Mouse (Mus musculus) lung, postnatal 25 days (tissue): ENCODE results near the gene Tor1aip2.
"Not testable (repeated sequence)": the region's sequence is repeated elsewhere in the genome, so short reads cannot be mapped to it uniquely, and the experiment has no call there.

Experiments used
- DNase-seq: peaks from one replicate; pipeline ENCODE4 v3.0.0; 2022; ENCODE audit warnings: low spot score

Tor1aip2 gene

DNA sequence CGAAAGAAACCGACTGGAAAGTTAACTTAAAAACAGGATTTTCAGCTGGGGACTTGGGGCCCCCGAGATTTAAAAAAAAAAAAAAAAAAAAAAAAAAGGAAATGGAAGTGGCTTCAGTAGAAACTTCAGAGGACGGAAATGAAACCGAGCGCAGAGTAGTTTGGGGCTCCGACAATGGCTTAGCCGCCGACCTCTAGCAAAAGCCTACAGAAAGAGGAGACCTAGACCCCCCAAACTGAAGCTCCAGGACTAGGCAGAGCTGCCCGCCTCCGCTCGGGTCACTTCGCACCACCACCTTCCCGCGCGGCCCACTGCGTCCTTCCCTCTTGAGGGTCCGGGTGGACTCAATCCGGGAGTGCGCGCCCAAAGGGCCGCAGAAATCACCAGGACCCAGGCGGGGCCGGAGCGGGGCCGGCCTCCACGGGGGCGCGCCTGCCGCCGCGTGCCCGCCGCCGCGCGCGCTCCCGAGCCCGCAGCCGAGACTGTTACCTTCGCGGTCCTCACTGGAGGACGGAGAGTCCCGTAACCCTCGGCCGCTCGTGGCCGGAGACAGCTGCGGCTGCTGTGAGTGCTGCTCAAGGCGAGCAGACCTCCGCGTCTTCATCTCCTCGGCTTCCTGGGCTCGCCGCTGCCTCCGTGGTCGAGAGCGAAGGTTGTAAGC lies at the start of gene Tor1aip2:
Gene Tor1aip2, plus strand, starts transcription at position 135 of the 661 bp plus-strand sequence.
- DNase-seq = peak; percentile 76

DNA sequence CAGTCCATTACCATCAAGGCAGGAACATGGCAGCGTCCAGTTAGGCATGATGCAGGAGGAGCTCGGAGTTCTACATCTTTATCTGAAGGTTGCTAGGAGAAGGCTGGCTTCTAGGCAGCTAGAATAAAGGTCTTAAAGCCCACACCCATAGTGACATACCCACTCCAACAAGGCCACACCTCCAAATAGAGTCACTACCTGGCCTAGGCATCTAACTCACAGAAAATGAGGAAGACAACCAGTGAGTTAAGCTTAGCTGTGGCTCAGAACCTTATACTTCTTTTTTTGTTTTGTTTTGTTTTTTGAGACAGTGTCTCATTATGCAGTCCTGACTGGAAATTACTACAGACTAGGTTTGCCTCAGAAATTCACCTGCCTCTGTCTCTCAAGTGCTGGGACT lies 47.6 kb upstream of the Tor1aip2 start:
- no peak for DNase-seq

DNA sequence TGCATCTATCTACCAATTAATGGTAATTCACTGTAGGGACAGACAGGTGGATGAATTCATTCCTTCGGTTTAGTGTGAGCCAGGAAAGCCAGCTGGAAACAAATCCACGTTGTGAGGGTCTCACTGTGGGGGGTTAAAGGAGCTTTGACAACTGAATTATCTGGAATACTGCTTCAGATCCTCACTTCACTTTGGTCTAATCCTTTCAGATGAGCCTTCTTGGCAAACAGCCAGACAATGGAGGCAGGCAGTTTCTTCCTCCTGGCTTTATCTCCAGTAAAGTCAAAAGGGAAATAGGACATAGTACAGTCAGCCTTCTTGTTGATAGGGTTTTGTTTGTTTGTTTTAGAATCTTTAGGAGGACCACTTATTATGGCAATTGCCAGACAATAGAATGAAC lies 45.8 kb upstream of the Tor1aip2 start:
- DNase-seq = no peak

DNA sequence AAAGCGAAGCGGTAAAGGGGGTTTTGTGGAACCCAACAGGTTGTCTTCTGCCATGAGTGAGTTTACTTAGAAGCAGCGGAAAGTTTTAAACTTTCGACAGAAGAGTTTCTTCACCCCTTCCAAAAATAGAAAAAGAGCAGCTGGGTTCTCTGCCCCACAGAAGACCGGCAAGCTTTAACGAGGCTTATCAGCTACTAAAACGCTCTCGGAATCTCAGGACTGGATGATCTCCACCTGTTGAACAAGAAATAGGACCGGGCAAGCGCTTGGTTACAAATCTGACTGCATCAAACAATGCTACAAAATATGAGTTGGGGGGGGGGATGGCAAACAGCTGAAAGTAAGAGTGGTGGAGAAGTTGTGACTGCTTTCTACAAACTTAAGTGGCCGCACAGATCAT lies 44.8 kb upstream of the Tor1aip2 start:
- no peak for DNase-seq

DNA sequence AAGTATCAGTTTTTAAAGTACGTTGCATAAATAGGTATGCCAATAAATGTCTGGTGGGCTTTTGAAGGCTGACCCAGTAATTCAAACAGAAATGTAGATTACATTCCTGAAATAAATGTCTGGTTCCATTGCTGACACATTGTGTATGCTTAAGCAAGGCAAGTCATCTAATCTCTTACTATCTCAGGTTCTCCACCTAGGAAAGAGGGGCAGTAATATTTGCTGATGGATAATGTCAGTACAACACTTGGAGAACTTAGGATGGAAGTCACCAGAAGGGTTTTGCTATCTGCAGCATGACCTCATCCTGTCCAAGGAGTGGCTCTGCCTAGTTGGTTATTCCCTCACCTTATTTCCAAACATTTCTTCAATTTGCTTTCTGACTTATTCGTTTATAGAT lies 40.7 kb upstream of the Tor1aip2 start:
- DNase-seq = no peak

DNA sequence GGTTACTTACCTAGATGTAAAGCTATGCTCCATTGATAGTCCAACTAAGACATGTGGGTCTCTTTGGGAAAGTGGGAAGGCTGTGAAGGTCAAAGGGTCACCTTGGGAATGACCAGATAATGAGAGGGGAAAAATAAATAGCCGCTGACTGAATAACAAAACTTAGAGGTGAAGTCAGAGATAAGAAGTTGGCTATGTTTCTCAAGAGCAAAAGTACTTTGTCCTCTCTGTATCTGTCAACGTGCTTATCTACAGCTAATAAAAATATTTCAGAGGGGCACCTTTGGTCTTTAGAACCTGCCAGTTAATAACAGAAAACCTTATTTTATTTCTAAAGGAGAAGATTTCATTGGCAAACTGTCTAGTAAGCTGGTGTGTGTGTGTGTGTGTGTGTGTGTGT lies 39.6 kb upstream of the Tor1aip2 start:
- no peak for DNase-seq

DNA sequence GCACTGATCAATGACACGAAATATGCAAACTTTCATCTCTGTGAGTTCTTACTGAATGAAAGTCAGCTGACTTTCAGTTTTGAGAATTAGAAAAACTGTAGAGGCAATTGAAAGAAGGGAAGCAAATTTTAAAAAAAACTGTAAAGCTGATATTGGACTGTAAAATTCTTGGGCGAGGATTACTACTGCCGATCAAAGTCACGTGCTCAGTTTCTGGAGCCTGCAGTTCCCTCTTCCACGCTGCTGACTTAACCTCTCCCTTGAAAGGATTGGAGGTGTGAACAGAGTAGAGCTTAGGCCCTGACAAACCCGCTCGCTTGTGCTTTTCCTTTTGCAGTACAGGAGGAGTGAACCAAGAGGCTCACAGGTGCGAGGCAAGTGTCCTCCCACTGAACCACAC lies 32.8 kb upstream of the Tor1aip2 start:
- DNase-seq = no peak

DNA sequence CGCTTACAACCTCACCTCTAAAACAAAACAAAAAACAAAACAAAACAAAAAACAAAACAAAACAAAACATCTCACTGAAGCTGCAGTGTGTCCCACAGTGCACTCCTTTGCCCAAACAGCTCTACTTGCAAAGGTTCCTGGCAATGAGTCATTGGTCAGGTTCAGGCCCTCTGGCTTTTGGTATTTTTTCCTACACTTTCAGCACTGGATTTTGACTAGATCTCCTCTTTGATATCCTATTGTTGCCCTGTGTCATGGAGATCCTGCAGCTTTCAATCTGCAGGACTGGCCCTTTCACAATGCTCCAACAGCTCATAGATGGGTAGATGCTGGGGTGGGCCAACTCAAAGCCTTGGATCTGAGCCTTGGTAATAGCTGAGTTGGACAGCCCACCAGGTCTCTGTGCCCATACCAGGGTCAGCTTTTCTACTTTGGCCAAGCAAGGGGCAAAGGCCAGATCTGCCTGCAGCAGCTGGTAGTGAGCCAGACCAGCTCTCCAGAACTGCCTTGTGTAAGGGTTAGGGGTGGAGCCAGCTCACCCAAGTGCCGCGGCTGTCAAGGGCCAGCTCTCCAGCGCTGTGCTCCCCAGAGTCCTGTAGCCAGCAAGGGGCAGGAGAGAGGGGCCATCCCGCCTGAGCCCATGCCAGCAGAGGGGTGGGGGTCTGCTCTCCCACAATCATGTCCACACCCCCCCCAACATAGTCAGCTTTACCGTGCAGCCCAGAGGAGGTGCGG lies 31.8 kb upstream of the Tor1aip2 start:
- DNase-seq = peak; percentile 53

DNA sequence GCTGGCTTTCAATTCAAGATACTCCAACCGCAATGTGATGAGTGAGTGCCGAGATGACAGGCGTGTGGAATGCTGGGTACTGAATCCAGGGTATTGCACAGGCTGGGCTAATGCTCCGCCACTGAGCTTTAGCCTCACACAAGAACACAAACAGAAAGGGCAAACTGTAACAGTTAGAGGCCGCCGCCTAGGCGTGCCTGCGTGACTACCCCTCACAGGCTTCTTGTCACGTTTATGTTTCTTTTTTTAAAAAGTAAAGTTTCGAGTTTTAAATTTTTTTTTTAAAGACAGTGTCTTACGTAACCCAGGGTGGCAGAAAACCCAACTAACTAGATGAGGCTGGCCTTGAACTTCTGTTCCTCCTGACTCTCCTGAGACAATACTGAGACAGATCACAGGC lies 29.3 kb upstream of the Tor1aip2 start:
- DNase-seq = no peak

DNA sequence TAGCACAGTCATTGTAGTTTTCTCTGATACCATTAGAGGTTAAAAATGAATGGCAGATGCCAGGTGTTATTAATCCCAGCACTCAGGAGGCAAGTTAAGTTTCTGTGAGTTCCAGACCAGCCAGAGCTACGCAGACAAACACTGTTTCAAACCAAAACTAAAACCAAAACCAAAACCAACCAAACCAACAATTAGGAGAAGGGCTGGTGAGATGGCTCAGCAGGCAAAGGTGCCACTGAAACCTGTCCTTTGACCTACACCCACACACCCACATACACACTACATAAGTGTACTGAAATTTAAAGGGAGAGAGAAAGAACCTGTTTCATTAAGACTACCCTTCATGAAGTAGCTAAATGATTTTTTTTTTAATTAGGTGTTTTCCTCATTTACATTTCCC lies 26.2 kb upstream of the Tor1aip2 start:
- no peak for DNase-seq

DNA sequence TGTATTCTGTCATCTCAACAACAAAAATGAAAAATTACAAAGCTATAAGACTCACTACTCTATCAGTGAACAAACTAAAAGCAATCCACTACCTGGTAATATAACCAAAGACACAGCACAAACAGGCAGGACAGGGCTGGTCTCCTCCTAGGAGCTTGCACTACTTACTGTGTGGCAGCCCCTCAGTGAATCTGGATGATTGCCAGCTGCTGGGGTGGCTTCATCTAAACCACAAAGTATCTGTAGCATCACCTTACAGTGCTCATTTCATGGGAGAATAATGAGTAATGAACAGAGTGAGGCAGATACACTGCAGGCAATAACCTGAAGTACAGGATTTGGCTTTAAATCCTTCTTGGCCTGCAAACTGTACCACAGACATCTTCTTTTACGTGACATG lies 15.4 kb upstream of the Tor1aip2 start:
- no peak for DNase-seq

DNA sequence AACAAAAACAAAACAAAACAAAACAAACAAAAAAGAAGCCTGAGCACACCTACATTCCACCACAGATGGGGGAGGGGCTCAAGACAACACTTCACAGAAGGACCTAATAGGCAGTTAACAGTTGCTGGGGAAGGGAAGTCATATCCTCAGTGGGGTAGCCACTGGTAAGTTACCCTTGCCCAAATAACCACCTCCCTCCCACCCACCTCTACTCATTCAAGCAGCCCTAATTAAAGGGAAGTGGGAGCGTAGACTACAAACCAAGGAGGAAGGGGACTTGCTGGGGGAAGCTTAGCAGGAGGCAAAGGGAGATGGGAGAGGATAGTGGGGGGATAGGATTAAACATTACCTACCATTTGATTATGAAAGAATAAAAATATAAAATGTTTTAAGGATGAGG lies 14.8 kb upstream of the Tor1aip2 start:
- no peak for DNase-seq

DNA sequence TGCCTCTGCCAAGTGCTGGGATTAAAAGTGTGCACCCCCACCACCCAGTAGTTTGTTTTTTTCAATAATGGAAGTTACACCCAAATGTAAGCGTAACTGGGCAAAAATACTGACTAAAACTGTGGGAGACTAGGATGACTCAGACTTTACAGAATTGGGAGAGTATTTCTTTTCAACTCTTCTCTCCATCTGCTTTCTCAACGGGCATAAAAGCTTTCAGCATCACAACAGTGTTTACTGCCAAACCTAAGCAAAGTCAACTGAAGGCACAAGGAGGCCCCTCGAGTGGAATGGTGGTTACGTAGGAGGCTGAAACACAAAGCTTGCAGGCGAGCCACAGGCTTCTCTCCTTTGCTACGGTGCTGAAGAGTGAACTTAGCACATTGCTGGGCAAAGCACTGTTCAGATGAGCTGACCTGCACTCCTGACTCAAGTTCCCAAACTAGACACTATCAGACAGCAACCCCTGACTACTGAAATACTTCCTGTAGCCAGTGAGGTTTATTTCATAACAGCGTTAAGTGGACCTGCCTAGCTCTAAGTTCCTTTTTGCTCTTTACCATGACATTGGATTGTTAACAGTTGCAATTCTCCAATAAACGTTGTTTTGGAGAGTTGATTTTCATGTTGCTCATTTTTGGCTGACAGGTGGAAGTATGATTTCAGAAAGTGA lies 10.2 kb upstream of the Tor1aip2 start:
- no peak for DNase-seq

DNA sequence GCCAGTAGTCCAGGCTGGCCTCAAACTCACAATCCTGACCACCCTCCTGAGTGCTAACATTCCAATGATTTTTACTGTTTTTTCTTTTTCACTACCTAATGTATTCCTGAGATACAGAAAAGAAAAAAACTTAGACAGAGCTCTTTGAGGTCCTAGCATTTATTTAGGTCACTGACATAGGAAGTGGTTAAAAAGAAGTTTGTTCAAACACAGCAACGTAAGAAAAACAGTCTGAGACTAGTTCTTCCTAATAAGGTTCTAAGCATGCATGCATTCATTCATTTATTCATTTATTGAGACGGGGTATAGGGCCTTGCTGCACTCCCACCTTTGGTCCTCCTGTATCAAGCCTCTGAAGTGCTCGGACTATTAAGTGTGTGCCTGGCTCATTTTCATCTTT lies 7.4 kb upstream of the Tor1aip2 start:
- no peak for DNase-seq

DNA sequence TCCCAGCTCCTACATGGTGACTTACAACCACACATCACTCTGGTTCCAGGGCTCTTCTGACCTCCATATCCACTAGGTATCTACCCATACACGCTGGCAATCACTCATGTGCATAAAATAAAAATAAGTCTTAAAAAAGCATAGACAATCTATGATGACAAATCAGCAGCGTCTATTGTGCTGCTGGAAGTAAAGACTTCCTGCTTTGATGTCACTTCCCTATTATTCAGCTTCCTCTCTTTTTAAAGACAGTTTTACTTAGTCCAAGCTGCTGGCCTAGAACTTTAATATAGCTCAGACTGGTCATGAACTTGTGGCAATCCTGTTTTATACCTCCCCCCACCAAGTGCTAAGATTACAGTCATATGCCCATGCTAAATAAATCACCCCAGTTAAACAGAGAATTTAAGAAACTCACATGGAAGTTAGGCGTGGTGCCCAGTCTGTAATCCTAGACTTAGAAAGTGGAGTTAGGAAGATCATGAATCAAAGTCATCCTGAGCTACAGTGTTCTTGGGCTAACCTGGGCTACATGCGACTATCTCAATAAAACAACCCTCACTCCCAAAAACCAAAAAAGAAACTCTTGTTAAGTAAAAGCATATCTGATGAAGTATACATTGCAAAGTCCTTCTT lies 6.7 kb upstream of the Tor1aip2 start:
- no peak for DNase-seq

DNA sequence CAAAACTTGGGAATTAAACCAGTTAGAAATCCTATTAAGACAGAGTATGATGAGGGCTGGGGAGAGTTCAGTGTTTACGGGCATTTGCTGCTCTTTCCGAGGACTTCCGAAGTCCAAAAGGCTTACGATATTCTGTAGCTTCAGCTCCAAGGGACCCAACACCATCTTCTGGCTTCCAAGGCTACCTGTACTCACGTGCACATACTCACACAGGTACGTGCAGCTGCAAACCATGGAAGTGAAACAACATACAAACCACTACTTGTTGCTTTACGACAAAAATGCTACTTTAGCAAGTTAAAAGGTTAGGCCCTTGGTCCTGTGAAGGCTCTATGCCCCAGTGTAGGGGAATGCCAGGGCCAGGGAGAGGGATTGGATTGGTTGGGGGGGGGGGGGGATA lies 1.3 kb upstream of the Tor1aip2 start:
- no peak for DNase-seq

DNA sequence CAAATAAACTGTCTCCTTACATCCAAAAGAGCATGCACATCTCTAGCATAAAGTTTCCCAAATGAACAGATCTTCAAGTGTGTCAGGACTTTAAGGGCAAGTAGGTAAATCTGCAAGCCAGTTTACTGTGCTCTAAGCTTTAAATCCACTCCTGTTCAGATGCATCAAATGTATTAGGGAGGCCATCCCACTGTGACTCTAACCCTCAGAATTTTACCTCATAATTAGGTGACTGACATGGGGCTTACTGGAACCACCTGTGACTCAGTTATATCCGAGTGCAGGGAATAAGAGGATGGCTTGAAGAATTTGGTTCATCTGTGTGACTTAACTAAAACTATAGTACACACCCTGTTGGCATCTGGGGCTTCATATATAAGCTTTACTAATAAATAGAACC lies 542 bp upstream of the Tor1aip2 start:
- DNase-seq = no peak

DNA sequence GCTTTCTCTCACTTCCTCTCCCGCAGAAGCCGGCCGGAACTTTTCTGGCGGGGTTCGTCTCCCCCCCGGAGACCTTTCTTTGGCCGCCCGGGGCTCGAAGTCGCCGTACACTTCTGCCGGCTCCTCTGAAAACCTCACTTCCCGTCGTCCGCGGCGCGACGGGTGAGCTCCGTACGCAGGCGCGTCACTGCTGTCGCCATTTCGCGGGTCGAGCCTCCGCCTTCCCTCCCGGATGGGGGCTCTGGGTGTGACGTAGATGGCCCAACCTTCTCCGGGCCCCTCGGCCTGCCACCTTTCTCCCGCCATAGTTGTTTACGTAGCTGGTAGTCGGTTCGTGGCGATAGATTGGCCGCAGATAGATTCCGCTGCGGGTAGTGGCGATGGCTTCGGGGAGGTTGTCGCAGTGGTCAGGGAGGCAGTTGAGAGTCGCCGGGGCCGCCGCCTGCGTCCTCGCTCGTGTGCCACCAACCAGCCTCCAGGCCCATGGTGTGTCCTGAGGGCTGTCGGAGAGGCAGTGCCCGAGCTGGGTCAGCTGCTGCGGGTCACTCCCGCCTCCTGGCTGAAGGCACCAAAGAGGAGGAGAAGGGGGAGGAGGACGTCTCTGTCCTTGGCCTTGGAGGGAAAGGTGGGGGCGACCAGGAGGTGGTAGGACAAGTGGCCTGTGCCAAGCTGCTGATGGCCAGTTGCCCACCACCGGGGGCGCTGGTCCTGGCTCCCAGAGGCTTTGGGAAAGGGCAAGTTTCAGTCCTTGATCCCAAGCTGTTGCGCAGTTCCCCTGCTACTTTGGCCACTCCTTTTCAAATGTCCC lies 931 bp downstream of the Tor1aip2 start, which contains the start of gene Tor1aip1:
Gene Tor1aip1, minus strand, starts transcription at position 551 of the 808 bp plus-strand sequence.
- DNase-seq = peak; percentile 98

DNA sequence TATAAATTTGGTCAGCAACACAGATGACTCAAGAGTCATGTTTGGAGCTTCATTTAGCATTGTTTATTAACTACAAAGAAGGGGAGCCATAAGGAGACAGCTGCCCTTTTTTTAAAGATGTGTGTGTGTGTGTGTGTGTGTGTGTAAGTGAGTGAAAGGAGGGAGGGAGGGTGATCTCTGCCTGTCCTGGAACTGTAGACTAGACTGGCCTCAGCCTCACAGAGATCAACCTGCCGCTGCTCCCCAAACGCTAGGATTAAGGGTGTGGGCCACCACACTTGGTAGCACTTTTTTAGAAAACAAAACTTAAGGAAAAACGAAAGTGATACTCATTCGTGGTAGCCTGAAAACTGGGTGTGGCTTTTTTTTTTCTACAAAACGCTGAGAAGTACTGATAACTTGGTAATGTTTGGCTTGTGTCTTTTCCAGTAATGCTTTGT lies 2.0 kb downstream of the Tor1aip2 start:
- peak; percentile 39 for DNase-seq

DNA sequence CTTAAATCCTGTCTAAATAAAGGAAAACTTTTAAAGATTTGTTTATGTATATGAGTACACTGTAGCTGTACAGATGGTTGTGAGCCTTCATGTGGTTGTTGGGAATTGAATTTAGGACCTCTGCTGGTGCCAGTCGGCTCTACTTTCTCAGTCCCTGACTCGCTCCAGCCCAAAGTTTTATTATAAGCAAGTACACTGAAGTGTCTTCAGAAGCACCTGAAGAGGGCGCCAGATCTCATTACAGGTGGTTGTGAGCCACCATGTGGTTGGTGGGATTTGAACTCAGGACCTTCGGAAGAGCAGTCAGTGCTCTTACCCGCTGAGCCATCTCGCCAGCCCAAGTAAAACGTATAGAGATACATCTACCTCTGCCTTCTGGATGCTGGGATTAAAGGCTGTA lies 4.8 kb downstream of the Tor1aip2 start:
- not testable (repeated sequence) for DNase-seq

DNA sequence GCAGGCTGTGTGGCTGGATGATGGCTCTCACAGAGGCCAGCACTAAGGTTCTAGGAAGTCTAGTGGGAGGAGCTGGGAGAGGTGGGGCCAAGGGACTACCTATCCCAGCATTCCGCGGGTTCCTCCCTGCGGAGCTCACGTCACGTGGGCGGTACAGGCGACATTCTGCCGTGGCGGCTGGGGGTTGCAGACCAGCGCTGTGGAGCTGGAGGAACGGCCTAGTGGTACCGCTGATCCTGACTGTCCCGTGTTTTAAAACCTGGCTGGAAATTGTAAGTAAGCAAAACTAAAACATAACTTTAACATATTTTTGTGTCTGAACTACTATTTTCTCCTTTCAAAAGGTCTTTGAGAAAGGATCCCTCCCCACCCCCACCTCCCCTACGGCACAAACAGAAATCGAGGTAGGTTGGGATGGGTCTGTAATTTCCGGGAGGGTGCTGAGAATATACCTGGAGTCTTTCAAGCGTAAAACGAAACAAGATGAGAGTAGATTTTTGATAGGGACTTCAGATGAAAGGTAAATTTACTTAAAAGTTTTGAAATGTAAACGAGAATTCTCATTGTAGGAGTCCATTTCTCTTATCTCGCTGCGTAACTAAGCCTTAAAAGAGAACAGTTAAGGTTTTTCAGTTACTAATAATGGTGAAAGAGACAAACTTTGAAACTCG lies 5.7 kb downstream of the Tor1aip2 start:
- DNase-seq = peak; percentile 96
